Comparison of ENCODE assay signal across 8 mouse cellular contexts in the genomic region with DNA sequence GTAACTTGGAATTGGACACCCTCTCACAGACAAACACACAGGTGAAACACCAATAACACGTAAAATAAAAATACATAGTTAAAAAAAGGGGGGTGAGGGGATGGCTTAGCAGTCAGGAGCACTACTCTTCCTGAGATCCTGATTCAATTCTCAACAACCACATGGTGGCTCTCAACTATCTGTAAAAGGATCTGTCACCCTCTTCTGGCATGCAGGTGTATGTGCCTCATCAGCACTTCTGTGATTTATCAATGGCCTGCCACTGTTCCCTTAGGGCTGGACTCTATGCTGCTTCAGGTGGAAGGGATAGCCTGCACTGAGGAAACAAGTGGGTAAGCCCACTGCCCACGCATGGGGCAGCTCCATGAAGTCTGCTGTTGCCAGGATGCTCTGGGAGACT. TPM values are rescaled to one million over a fixed set of nuclear protein-coding genes. Genes with fewer than 3 reads are reported as not detected.
DNase-seq lines count a peak whose midpoint lies in the region; ATAC-seq lines count a peak whose summit lies in the region.

No protein-coding gene starts in this region.

- no peak for ATAC-seq in activated CD4-positive, CD25-positive, alpha-beta regulatory T cell, adult 4 months

- DNase-seq in cerebellum, postnatal 14 days, result peak; percentile 55 to 58
- DNase-seq in cerebellum, adult 11-12 months, result no peak
- peak; percentile 55 to 61 for DNase-seq in kidney, postnatal 36 days
- DNase-seq in kidney, postnatal 10 days, result no peak
- peak; percentile 25 for DNase-seq in right cerebral cortex, postnatal 4 days
- DNase-seq in right cerebral cortex, postnatal 36 days (ENCODE audit: low spot score in 2 of 2), result no peak
- DNase-seq in brain, adult 2 months (ENCODE audit: low read depth, low spot score), result peak; percentile 22

RNA-seq across cellular contexts. Expression of a gene that starts 4.5 kb away (rescaled TPM):
- 10 to 100 TPM; 46.8 to 54.5 TPM for polyA plus RNA-seq in activated CD4-positive, CD25-positive, alpha-beta regulatory T cell, adult 4 months (2017; shearing (Covaris generic))

RNA-seq across cellular contexts. Expression of a gene that starts 11.8 kb away (rescaled TPM):
- polyA plus RNA-seq in activated CD4-positive, CD25-positive, alpha-beta regulatory T cell, adult 4 months (2017; shearing (Covaris generic)), result 1 to 10 TPM in 1 of 2 experiments, not detected in 1; 2.7 TPM

RNA-seq across cellular contexts. Expression of a gene that starts 27.5 kb away (rescaled TPM):
- polyA plus RNA-seq in activated CD4-positive, CD25-positive, alpha-beta regulatory T cell, adult 4 months (2017; shearing (Covaris generic)), result 10 to 100 TPM in 1 of 2 experiments, 1 to 10 TPM in 1; 7.4 to 14.4 TPM

RNA-seq across cellular contexts. Expression of a gene that starts 30.0 kb away (rescaled TPM):
- 10 to 100 TPM; 21.6 to 26.7 TPM for polyA plus RNA-seq in activated CD4-positive, CD25-positive, alpha-beta regulatory T cell, adult 4 months (2017; shearing (Covaris generic))

RNA-seq across cellular contexts. Expression of a gene that starts 32.6 kb away (rescaled TPM):
- polyA plus RNA-seq in activated CD4-positive, CD25-positive, alpha-beta regulatory T cell, adult 4 months (2017; shearing (Covaris generic)), result 100 to 1,000 TPM; 152 to 296 TPM

Comparison
In these comparisons a context has a peak if more than half of its experiments do, and no peak if none do; other contexts are left out.
1. DNase-seq: peak in cerebellum, postnatal 14 days (2 of 2), kidney, postnatal 36 days (2 of 2), right cerebral cortex, postnatal 4 days (single experiment) and brain, adult 2 months (single experiment); none in cerebellum, adult 11-12 months (single experiment), kidney, postnatal 10 days (single experiment) and right cerebral cortex, postnatal 36 days (0 of 2).